Mouse (Mus musculus) thymus, postnatal 36 days (tissue): ENCODE results near the gene Gpr176.

ENCODE experiments used
- DNase-seq, 2 experiments: peaks; one replicate each; pipeline ENCODE4 v3.0.0; 2022; ENCODE audit warnings: mixed read lengths in 2 of 2

The Gpr176 gene

DNA sequence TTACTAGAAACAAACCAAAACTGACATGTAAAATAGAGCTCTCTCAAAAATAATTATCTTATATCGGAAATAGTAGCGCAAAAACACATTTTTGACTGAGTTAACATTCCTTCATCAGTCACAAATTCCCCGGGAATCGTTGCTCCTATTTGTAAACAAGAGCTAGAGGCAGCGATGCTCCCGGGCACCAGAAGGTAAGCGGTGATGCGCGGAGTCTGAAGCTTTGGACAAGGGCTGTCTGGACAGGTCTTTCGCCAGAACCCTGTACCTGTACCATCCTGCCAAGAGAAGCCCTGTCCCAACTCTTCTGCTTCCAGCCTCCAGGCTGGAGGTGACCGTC is 688 bp downstream of the Gpr176 start:
- no peak for DNase-seq

- no peak for DNase-seq
These were observed 1.4 kb downstream of the Gpr176 start for GRCm38 (mm10) chr2:118371841-118372240.

DNA sequence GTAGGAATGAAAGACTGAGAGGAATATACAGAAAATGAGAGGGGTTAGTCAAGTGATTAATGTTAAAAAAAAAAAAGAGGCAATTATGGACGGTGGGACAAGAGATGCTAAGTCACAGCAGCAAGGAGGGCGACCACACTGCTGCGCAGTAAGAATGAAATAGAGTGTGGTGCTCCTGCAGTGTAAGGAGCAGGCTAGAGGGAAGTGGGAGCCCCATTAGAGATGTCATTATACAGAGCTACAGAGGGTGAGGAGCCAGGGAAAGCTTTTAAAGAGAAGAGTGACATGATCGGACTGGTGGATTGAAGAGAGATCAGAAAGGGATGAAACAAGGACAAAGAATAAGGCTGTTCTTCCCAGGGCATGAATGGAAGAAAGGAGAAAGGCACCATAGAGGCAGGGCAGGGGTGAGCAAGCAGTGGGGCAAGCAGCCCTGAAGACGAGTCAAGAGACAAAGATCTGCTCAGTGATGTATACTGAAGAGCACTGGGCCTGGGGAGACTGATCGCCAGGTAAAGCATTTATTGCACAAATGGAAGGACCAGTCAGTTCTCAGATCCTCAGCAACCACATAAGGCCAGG is 18.0 kb downstream of the Gpr176 start:
- DNase-seq = no peak

DNA sequence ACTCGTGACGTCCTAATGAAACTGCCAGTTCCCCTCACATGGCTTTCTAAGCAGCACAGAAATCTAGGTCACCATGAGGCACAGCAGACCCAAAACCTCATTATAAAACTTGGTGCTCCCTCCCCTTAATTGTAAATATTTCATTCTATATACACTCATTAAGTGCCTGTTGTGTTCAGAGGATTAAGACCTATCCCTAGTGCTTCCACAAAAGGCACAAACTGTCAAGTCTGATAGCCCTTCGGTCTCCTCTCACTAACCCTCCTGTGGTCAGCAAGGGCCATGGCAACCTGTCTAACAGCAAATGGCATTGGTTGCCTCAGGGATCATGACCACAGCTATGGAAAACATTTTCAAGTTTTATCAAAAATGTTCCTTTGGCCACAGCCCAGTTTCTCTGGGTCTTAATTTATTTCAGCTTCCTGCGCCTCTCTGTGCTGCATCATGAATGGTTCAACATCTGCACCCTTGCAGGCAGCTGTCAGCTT is 19.3 kb downstream of the Gpr176 start:
- DNase-seq = no peak

GRCm38 (mm10) chr2:118353498-118353897 is 19.7 kb downstream of the Gpr176 start:
- DNase-seq = no peak

DNA sequence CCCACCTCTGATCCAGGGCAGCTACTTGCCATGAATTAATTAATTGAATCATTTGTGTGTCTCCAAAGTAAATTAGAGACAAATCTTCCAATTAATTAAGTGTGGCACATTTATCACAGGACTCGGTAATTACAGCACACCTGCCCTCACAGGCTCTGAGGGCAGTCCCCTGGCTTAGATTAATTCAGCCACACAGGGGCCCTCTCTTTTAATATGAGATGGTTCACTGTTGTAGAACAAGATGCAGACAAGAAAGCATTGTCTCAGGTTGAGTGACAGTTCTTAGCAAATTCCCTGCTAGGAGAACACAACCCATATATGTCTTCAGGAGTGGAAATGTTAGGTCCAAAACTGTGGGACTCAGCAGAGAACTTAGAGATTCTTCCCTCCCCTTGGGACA is 27.7 kb downstream of the Gpr176 start:
- DNase-seq = no peak

DNA sequence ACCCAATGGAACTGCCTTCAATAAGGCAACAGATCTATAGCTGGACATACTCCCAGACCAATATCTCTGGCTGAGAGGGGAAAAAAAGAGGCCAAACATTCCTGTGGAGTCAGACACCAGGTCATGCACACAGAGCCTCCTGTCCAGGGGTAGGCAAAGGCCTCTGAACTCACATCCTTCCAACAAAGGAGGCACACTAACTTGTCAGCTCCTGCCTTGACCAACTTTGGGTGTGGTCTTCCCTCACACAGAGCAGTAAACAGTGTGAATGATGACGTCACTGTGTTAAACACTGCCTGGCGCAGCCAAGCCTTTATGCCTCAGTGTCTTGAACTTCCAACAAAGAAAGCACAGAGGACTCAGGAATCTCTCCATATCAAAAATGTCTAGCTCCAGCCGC is 29.3 kb downstream of the Gpr176 start:
- DNase-seq = no peak

- no peak for DNase-seq
These were observed 31.9 kb downstream of the Gpr176 start for GRCm38 (mm10) chr2:118341295-118341694.

DNA sequence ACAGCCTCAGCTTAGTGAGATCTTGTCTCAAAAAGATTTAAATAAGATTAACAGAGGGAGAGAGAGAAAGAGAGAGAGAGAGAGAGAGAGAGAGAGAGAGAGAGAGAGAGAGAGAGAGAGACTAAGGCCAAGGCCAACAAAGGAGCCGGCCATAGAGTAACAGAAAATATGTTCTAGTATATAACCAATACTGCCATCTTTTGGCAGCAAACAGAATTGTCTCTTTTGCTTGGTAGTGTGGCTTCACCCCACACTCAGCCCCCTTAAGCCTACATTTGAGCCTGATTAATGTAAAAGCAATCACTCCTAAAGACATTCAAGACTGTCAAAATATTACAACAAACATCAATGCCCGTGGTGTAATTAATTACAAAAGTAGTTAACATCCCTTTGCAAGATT is 37.1 kb downstream of the Gpr176 start:
- no peak for DNase-seq

DNA sequence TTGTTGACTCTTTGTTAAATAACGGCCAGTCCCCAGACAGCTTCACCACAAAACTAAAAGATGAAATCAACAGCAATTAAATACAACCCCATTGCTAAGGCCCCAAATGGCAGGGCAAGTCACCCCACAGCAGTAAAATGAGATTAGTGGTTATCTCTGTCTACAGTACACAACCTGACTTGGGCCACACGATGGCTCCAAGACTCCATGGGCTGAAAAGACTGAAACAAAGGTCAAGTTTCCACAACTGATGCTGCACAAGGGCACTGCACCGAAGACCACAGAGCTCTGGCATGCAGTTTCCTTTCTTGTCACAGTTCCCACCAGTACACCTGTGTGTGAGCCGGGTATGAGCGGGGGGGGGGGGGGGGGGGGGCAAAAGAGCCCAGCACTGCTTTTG is 50.6 kb downstream of the Gpr176 start:
- DNase-seq = no peak

DNA sequence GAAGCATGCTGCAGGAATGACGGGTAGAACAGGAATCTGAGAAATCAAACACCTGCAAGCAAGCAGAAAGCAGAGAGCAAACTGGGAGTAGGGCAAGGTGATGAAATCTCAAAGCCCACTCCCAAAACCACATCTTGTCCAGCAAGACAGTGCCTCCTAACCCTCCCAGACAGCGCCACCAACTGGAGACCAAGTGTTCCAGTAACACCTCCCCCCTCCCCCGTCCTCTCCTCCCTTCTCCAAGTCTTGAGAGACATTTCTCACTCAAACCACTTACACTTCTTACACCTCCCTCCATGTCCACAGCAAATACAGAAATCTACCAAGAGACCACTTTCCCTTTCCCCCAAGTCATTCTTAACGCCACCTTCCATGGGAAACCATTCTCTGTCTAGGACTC is 51.4 kb downstream of the Gpr176 start:
- no peak for DNase-seq

DNA sequence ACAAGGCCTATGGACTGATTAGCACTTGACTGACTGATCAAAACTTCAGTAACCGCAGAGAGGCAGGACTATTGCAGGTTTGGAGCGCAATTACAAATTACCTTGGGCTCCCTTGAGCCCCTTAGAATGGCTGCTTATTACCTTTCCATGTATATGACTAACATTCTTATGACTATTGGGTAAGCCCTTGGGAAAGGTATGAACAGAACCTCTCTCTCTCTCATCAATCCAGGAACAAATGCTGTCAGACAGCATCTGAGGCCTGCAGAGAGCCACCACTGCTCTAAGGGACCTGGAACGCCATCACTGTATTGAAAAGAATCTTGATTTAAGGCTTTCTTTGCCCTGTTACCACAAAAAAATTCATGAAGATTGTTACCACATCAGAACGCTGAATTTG is 52.1 kb downstream of the Gpr176 start:
- DNase-seq = no peak

DNA sequence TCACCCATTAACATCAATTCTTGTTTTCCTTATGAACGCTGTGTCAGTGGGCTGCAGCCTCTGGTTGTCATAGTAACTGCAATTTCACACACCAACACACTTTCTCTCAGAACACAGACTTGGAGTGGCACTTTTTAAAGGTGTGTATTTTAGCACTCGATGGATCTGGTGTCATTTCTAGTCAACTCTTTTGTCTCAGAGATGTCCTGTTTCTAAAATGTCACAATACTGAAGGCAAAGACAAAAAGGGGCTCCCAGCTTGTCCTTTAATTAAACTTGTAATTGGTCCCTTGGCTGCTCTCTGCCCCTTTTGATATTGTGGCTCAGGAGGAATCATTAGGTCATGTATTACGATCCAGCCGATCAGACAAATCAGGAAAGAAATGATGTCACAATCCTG is 52.7 kb downstream of the Gpr176 start:
- DNase-seq = no peak

GRCm38 (mm10) chr2:118319176-118319575 is 54.0 kb downstream of the Gpr176 start:
- no peak for DNase-seq

DNA sequence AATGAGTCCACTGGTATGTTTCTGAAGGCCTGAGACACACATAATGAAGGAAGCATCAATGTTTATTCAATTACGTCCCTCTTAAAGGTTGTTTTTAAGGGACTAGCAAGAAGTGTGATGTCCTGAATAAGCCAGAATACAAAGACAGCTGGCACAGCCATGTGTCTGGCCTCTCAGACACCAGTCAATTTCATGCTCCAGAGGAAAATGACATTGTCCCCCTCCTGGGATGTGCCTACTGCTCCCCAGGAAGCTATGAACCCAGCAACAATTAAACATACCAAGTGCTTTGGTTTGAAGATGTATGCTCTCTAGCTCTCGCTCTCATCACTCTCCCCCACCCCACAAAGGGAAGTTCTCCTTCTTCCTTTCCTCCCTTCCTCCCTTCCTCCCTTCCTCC is 56.3 kb downstream of the Gpr176 start:
- no peak for DNase-seq

DNA sequence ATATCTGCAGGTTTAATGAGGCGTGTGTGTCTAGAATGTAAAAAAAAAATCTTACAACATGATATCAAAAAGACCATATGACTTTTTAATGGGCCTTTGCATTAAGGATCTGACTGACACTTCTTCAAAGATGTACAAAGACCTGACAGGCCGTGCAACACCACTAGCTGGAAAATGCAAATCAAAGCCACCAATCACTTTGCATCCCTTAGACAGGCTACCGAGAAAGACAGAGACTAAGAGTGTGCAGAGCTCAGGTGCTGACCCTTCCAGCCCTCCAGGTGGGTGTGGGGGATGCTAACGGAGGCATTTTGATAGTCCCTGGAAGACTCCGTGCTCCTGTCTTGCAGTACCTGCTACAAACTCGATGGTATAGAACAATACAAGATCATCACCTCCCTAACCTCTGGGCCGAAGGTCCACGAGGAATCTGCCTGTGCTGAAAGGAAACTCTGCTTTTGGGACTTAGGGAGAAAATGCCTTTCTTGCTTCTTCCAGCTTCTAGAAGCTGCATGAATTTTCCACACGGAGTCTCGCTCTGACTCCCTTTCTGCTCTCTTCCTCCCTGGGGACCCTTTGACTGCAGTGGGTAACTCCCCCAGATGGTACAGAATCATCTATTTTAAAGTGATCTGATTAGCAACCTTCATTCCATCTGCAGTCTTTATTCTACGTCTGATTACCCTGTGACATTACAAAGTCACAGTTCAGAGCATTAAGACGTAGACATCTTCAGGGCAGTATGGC is 57.4 kb downstream of the Gpr176 start:
- DNase-seq = no peak

GRCm38 (mm10) chr2:118307561-118307960 is 65.7 kb downstream of the Gpr176 start:
- DNase-seq = no peak

- no peak for DNase-seq
These were observed 66.3 kb downstream of the Gpr176 start for GRCm38 (mm10) chr2:118306966-118307365.

GRCm38 (mm10) chr2:118306522-118306895 is 66.7 kb downstream of the Gpr176 start:
- DNase-seq = no peak

DNA sequence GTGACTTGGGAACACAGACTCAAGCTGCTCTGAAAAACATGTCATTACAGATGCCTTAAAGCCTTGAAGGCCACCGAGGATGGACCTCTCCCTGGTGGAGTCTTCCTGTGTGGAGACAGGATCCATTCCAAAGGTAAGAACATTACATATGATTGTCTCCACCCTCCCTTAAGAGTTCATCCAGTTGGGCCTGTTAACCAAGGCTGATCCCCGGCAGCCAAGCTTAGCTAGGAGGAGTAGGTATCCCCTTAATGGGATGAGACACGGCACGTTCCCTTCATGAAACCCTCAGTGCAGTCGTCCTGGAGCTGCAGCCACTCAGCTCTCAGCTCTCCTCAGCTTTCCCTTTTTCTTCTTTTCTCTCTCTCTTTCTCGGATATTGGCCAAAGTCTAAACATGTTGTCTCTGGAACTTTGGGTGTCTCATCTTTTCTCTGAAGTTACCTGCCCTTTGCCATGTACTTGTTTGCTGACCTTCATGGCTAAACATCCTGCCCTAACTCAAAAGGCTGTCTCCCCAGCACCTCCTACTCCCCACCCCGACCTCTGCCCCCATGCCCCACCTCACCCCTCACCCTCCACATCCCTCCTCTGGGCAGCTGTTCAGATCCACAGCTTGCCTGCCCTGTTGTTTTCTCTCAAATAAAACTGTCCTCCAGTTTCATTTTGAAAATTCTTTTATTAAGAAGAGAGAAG is 67.2 kb downstream of the Gpr176 start:
- DNase-seq = no peak

- DNase-seq = no peak
These were observed 69.8 kb downstream of the Gpr176 start for GRCm38 (mm10) chr2:118303456-118303855.

- DNase-seq = no peak
These were observed 71.6 kb downstream of the Gpr176 start for GRCm38 (mm10) chr2:118301656-118302055.

DNA sequence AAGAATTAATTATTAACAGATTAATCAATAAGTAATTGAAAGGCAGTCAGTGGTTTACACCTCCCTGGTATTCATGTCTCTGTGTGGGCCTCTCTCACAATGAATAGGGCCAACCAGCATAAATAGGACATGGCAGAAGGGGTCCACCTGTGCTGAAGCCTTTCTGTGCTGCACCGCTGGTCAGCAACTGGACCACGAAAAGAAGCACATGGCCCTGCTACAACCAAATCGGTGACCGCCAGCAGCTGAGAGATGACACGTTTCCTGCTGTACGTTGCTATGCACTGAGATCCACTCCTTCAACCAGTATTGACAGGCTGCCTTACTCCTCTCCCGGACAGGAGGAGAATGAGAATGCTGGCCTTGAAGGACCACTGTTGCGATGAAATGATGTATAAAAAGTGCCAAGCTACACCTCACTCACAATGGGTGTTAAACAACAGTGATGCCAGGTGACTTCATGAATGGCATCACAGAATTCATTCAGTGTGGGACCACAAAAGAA is 72.1 kb downstream of the Gpr176 start:
- DNase-seq = no peak

GRCm38 (mm10) chr2:118299981-118300380 is 73.2 kb downstream of the Gpr176 start:
- DNase-seq = no peak
